Mouse (Mus musculus) heart, embryonic 14.5 days (tissue): Measurements from ENCODE around the gene Tyw3. TPM values are rescaled to one million over a fixed set of nuclear protein-coding genes. Genes with fewer than 3 reads are reported as not detected.
"Not testable (repeated sequence)": the region's sequence is repeated elsewhere in the genome, so short reads cannot be mapped to it uniquely, and the experiment has no call there.

ENCODE experiments used
- ATAC-seq: fragments of 200-750 bp; cut with Nextera tagmentation; 2 replicates; pipeline ENCODE4 v1.8.0; 2017; ENCODE audit warnings: low read depth, moderate TSS enrichment; ENCODE audit not compliant: insufficient number of reproducible peaks, insufficient read depth, low FRiP score
- H3K27ac ChIP-seq, 2 experiments: fragments of 200-500 bp in 1 of 2; fragments of 300-500 bp in 1 of 2; sonication (generic) in 1 of 2; replicated peaks in 1 of 2; 2 replicates each; pipeline ENCODE4 v1.5.1; 2012 to 2014; ENCODE audit warnings: low read depth in 2 of 2, low read length in 2 of 2, control low read depth in 1 of 2, mild to moderate bottlenecking in 1 of 2, mixed read lengths in 1 of 2; ENCODE audit not compliant: control insufficient read depth in 1 of 2, insufficient read depth in 1 of 2
- H3K27me3 ChIP-seq: fragments of 300-500 bp; sonication (generic); 2 replicates; pipeline ENCODE4 v1.6.1; 2014; ENCODE audit warnings: mild to moderate bottlenecking, low read length, control low read depth; ENCODE audit not compliant: control insufficient read depth, insufficient read depth
- H3K36me3 ChIP-seq: fragments of 300-500 bp; sonication (generic); 2 replicates; pipeline ENCODE4 v1.6.1; 2014; ENCODE audit warnings: mild to moderate bottlenecking, control low read depth, low read length, mixed read lengths; ENCODE audit not compliant: control insufficient read depth, insufficient read depth
- H3K4me1 ChIP-seq, 2 experiments: fragments of 200-500 bp in 1 of 2; fragments of 300-500 bp in 1 of 2; sonication (generic) in 1 of 2; 2 replicates each; pipeline ENCODE4 v1.6.1; 2012 to 2014; ENCODE audit warnings: low read length in 2 of 2, control low read depth in 1 of 2, mixed read lengths in 1 of 2; ENCODE audit not compliant: control insufficient read depth in 2 of 2, insufficient read depth in 2 of 2
- H3K4me2 ChIP-seq: fragments of 300-500 bp; sonication (generic); 2 replicates; pipeline ENCODE4 v1.6.1; 2014; ENCODE audit warnings: mild to moderate bottlenecking, low read length
- H3K4me3 ChIP-seq, 2 experiments: fragments of 200-500 bp in 1 of 2; fragments of 300-500 bp in 1 of 2; sonication (generic) in 1 of 2; 2 replicates each; pipeline ENCODE4 v1.5.1; 2012 to 2014; ENCODE audit warnings: low read length in 2 of 2, mild to moderate bottlenecking in 2 of 2, control low read depth in 1 of 2, low read depth in 1 of 2, moderate library complexity in 1 of 2; ENCODE audit not compliant: control insufficient read depth in 1 of 2, insufficient read depth in 1 of 2
- H3K9ac ChIP-seq: fragments of 300-500 bp; sonication (generic); 2 replicates; pipeline ENCODE4 v1.6.1; 2014; ENCODE audit warnings: mild to moderate bottlenecking, low read length
- H3K9me3 ChIP-seq: fragments of 300-500 bp; sonication (generic); 2 replicates; pipeline ENCODE4 v1.6.1; 2016; ENCODE audit warnings: low read length, control low read depth; ENCODE audit not compliant: control insufficient read depth
- WGBS: fragments of 180-500 bp; shearing (Covaris S2); extraction: QIAGEN DNeasy Blood & Tissue Kit; methylation state at CpG from one replicate; pipeline ENCODE4 v1.1.7; 2014; 5-methylcytosine and 5-hydroxymethylcytosine counted together
- polyA plus RNA-seq: library from polyadenylated mRNA; unstranded; fragments of >200 nt; fragmentation: Nextera tagmentation; extraction: Ambion mirVana; gene quantifications from 2 replicates; pipeline ENCODE4 v1.2.1, GENCODE M21; 2014

The Tyw3 gene
- 11.9 and 12.6 TPM in 2 replicates for polyA plus RNA-seq

GRCm38 (mm10) chr3:154596934-154597554 is at the start of gene Tyw3:
Gene Tyw3, minus strand, starts transcription at chr3:154597104.
- Histone ChIP-seq H3K27me3 (no peaks in the 10 kb centered on the region), H3K9ac (peak within 1 kb of the TSS; percentile 93), H3K36me3 (peaks cover 26% of the 10 kb centered on the region), H3K4me1 (peaks cover 6 to 11% of the 10 kb centered on the region in 2 experiments), H3K4me2 (peak within 1 kb of the TSS; percentile 85), H3K9me3 (no peaks in the 10 kb centered on the region), H3K4me3 (peak within 1 kb of the TSS; percentile 79 to 97), H3K27ac (peak within 1 kb of the TSS; percentile 95 to 98)
- ATAC-seq: peak; percentile 96
- WGBS: under 1% methylated on average over 38 of the region's 38 CpGs

DNA sequence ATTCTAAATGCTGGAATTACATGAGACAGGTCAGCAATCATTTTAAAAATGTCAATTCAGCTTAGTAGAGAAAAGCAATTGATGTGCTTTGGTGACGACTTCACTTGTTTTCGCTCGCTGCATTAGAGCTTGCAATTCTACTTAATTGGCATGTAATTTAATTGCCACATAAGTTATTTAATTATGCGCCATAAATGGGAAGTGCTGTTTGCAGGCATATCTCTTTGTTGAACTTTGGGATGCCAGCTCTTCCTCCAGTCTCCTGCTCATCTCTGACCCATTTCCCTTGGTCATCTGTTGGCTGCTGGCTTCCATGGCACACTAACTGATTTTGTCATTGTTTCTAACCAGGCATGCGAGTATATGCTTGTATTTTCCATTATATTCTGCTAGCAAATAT is 36.2 kb upstream of the Tyw3 start:
- H3K9me3 ChIP-seq: no peaks in the 10 kb centered on the region
- no peaks in the 10 kb centered on the region for H3K36me3 ChIP-seq
- H3K27me3 ChIP-seq: no peaks in the 10 kb centered on the region
- no peak overlapping the region for H3K9ac ChIP-seq
- no peaks in the 10 kb centered on the region for H3K4me1 ChIP-seq
- no peak overlapping the region for H3K27ac ChIP-seq
- 88% methylated on average over 5 of the region's 5 CpGs for WGBS
- H3K4me3 ChIP-seq: no peak overlapping the region
- H3K4me2 ChIP-seq: no peak overlapping the region
- no peak for ATAC-seq

- not testable (repeated sequence) for H3K27me3 ChIP-seq, H3K4me1 ChIP-seq, H3K4me3 ChIP-seq, ATAC-seq, H3K27ac ChIP-seq, H3K9me3 ChIP-seq, H3K4me2 ChIP-seq, H3K36me3 ChIP-seq, H3K9ac ChIP-seq
- 83% methylated on average over 2 of the region's 2 CpGs for WGBS
These were observed 34.4 kb upstream of the Tyw3 start for GRCm38 (mm10) chr3:154631281-154631680.

DNA sequence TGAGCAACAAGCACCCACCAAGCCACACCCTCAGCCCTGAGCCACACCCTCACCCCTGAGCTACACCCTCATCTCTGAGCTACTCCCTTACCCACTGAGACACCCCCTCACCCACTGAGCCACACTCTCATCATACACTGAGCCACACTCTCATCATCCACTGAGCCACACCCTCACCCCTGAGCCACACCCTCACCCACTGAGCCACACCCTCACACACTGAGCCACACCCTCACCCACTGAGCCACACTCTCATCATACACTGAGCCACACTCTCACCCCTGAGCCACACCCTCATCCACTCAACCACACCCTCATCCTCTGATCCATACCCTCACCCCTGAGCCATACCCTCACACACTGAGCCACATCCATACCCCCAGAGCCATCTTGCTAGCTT is 31.4 kb upstream of the Tyw3 start:
- Histone ChIP-seq H3K36me3 (no peaks in the 10 kb centered on the region; the same call in 1 of the 2 replicates), H3K4me2 (no peak overlapping the region), H3K27ac (no peak overlapping the region), H3K4me1 (no peaks in the 10 kb centered on the region), H3K4me3 (no peak overlapping the region), H3K9me3 (no peaks in the 10 kb centered on the region), H3K9ac (no peak overlapping the region), H3K27me3 (no peaks in the 10 kb centered on the region)
- no peak; the same call in 1 of the 2 replicates for ATAC-seq

DNA sequence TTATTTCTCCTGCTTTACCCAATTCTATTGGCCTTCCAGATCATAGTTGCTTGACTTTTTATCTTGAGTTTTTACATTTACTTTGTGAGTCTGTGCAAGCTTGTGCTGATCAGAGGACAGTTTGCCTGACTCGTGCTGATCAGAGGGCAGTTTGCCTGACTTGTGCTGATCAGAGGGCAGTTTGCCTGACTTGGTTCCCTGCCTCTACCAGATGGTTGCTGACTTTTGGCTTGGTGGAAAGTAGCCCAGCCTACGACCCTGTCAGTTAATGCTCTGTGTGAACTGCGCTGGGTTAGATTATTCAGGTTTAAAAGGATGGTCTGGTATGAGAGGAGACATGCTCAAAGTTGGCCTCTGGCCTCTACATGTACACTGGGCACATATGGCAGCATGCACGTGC is 19.2 kb upstream of the Tyw3 start:
- H3K27ac ChIP-seq: no peak overlapping the region
- H3K9me3 ChIP-seq: no peaks in the 10 kb centered on the region
- no peak overlapping the region for H3K9ac ChIP-seq
- WGBS: 86% methylated on average over 4 of the region's 4 CpGs
- peaks cover 39% of the 10 kb centered on the region for H3K36me3 ChIP-seq
- no peaks in the 10 kb centered on the region for H3K4me1 ChIP-seq
- no peaks in the 10 kb centered on the region for H3K27me3 ChIP-seq
- ATAC-seq: no peak
- no peak overlapping the region for H3K4me3 ChIP-seq
- H3K4me2 ChIP-seq: no peak overlapping the region

GRCm38 (mm10) chr3:154615304-154615703 is 18.4 kb upstream of the Tyw3 start:
- Histone ChIP-seq H3K9ac (no peak overlapping the region), H3K4me2 (no peak overlapping the region), H3K4me3 (no peak overlapping the region), H3K9me3 (no peaks in the 10 kb centered on the region), H3K27me3 (no peaks in the 10 kb centered on the region), H3K27ac (no peak overlapping the region), H3K4me1 (no peaks in the 10 kb centered on the region), H3K36me3 (peaks cover 37% of the 10 kb centered on the region)
- no peak for ATAC-seq
- WGBS: 82% methylated on average over 7 of the region's 7 CpGs

DNA sequence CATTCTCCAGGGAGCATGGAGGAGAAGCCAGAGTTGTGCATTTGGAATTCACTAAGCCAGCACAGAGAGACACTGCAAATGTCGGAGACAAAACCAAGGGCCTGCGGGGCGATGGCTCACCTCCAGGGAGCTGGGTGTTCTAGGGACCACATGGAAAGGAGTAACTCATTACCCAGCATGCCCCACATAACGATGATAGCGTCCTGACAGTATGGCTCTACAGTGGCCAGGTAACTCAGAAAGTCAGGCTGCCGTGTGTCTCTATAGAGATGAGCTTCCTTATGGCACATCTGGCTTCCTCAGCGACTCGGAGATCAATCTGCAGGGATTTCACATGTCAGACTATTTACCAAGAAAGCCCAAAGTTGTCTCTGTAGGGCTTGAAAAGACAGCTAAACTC is 17.9 kb upstream of the Tyw3 start:
- no peak overlapping the region for H3K4me3 ChIP-seq
- H3K9me3 ChIP-seq: no peaks in the 10 kb centered on the region
- H3K27me3 ChIP-seq: no peaks in the 10 kb centered on the region
- H3K36me3 ChIP-seq: peaks cover 36% of the 10 kb centered on the region
- ATAC-seq: no peak
- no peak overlapping the region for H3K9ac ChIP-seq
- H3K4me2 ChIP-seq: no peak overlapping the region
- H3K4me1 ChIP-seq: no peaks in the 10 kb centered on the region
- no peak overlapping the region for H3K27ac ChIP-seq
- WGBS: 92% methylated on average over 8 of the region's 8 CpGs

- Histone ChIP-seq H3K4me3 (no peak overlapping the region), H3K9ac (no peak overlapping the region), H3K4me2 (no peak overlapping the region), H3K4me1 (no peaks in the 10 kb centered on the region), H3K36me3 (peaks cover 35% of the 10 kb centered on the region), H3K9me3 (no peaks in the 10 kb centered on the region), H3K27me3 (no peaks in the 10 kb centered on the region), H3K27ac (no peak overlapping the region)
- 77% methylated on average over 3 of the region's 3 CpGs for WGBS
- ATAC-seq: no peak
These were observed 15.0 kb upstream of the Tyw3 start for GRCm38 (mm10) chr3:154611888-154612287.
